8 mouse cellular contexts compared by ENCODE assay signal in the genomic region with DNA sequence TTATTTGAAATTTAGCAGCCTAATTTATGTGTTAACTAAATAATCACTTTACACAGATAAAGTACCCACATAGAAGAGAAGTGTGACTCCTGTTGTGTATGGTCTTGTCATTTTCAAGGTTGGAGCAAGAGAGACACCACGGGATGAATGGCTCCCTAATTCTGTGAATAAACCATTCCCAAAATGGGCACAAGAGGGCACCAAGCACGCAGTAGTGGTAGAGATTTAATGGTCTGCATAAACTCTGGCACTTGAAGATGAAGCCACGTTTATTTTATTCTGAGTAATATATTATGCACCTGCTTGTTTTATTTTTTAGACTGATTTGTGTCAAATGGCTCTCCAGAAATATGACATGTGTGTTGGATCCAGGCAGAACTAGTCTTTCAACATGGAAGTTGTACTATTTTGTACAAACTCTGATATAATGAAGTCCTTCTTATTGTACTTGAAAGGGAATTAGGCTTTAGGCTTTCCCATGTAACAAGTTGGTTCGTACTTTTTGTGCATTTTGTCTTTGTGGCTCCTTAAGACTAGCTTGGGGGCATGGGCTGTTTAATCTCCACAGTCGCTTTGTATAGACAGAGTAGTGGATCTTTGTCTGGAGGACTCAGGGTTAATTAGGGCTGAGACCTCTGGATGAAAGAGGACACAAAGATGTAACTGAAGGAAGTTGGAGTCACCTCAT.
DNase-seq lines count a peak whose midpoint lies in the region; ATAC-seq and TF ChIP-seq lines count a peak whose summit lies in the region.

No protein-coding gene starts in this region.

- intact Hi-C loops in left cerebral cortex, postnatal 25 days (cut with DNase I), result loop anchor here (5.0 kb wide), 1 partner anchor 1506 kb away; no protein-coding TSS in a partner anchor

- DNase-seq in kidney, adult 18-20 months, result peak; percentile 35
- no peak for DNase-seq in Patski (ENCODE audit: low read depth, low spot score)
- peak; percentile 82 for DNase-seq in embryo, embryonic 10 days (ENCODE audit: low spot score)
- DNase-seq in left cerebral cortex, postnatal 25 days (ENCODE audit: low spot score in 2 of 2), result peak; percentile 76 to 90
- peak; percentile 69 for DNase-seq in neural tube, embryonic 11.5 days (ENCODE audit: low spot score)
- DNase-seq in urinary bladder, postnatal 4 days (ENCODE audit: low spot score in 2 of 2), result no peak

- no peak overlapping the region for H3K4me2 ChIP-seq in kidney, embryonic 15.5 days
- no peak overlapping the region for H3K4me2 ChIP-seq in hindbrain, embryonic 13.5 days
- no peak overlapping the region for H3K4me2 ChIP-seq in neural tube, embryonic 11.5 days (ENCODE audit: low read depth)

- CTCF ChIA-PET in Patski (lab: Charles Lee), result interaction anchor here (1.0 kb wide), 1 partner anchor 1382 kb away, joined by 3 read pairs; no protein-coding TSS in a partner anchor

- no peaks in the 10 kb centered on the region for H3K36me3 ChIP-seq in kidney, embryonic 15.5 days
- no peaks in the 10 kb centered on the region for H3K36me3 ChIP-seq in hindbrain, embryonic 13.5 days
- H3K36me3 ChIP-seq in neural tube, embryonic 11.5 days (ENCODE audit: control insufficient read depth, insufficient read depth, low read length), result no peaks in the 10 kb centered on the region

- 28% methylated on average over 5 of the region's 5 CpGs for WGBS in kidney, embryonic 15.5 days
- WGBS in hindbrain, embryonic 13.5 days, result 14% methylated on average over 5 of the region's 5 CpGs
- WGBS in neural tube, embryonic 11.5 days, result 30% methylated on average over 5 of the region's 5 CpGs

- no peak overlapping the region for H3K9ac ChIP-seq in kidney, embryonic 15.5 days
- H3K9ac ChIP-seq in hindbrain, embryonic 13.5 days, result no peak overlapping the region
- no peak overlapping the region for H3K9ac ChIP-seq in neural tube, embryonic 11.5 days (ENCODE audit: low read length)

- peak; percentile 86 for TF ChIP-seq CTCF in Patski (IDR thresholded peaks at IDR 0.05)

- no peaks in the 10 kb centered on the region for H3K9me3 ChIP-seq in kidney, embryonic 15.5 days (replicated peaks)
- H3K9me3 ChIP-seq in hindbrain, embryonic 13.5 days, result no peaks in the 10 kb centered on the region
- H3K9me3 ChIP-seq in neural tube, embryonic 11.5 days (ENCODE audit: control insufficient read depth, low read length), result no peaks in the 10 kb centered on the region

- POLR2A ChIA-PET in Patski (lab: Charles Lee), result no interaction called here

- H3K27ac ChIP-seq in kidney, embryonic 15.5 days, result no peak overlapping the region
- no peak overlapping the region for H3K27ac ChIP-seq in hindbrain, embryonic 13.5 days
- H3K27ac ChIP-seq in neural tube, embryonic 11.5 days (ENCODE audit: low read depth, low read length), result no peak overlapping the region

- ATAC-seq in kidney, embryonic 15.5 days (replicated peaks; ENCODE audit: low FRiP score), result no peak; the same call in 1 of the 2 replicates
- peak; percentile 59 for ATAC-seq in Patski
- peak; percentile 55; the same call in 1 of the 2 replicates for ATAC-seq in hindbrain, embryonic 13.5 days (ENCODE audit: low FRiP score)
- peak; percentile 64; the same call in 1 of the 2 replicates for ATAC-seq in neural tube, embryonic 11.5 days (ENCODE audit: insufficient read depth, low FRiP score, low TSS enrichment)

- peaks cover 6% of the 10 kb centered on the region; the same call in 1 of the 2 replicates for H3K4me1 ChIP-seq in kidney, embryonic 15.5 days
- peaks cover 9% of the 10 kb centered on the region for H3K4me1 ChIP-seq in hindbrain, embryonic 13.5 days (replicated peaks)
- H3K4me1 ChIP-seq in neural tube, embryonic 11.5 days (ENCODE audit: control insufficient read depth, insufficient read depth, low read length), result no peaks in the 10 kb centered on the region

- H3K4me3 ChIP-seq in kidney, embryonic 15.5 days (replicated peaks), result no peak overlapping the region
- no peak overlapping the region for H3K4me3 ChIP-seq in hindbrain, embryonic 13.5 days
- no peak overlapping the region for H3K4me3 ChIP-seq in neural tube, embryonic 11.5 days (ENCODE audit: low read depth, low read length)

- in situ Hi-C loops in Patski (cut with MboI; ENCODE audit: low pct_unique_long_range_greater_than_20kb), result loop anchor here (5.0 kb wide), 2 partner anchors 1106 to 1316 kb away; no protein-coding TSS in a partner anchor

- H3K27me3 ChIP-seq in kidney, embryonic 15.5 days, result peaks cover 36% of the 10 kb centered on the region
- peaks cover 26% of the 10 kb centered on the region for H3K27me3 ChIP-seq in Patski
- H3K27me3 ChIP-seq in hindbrain, embryonic 13.5 days, result 0 out of 2 replicates have a peak, but pooled peaks cover 16% of the 10 kb centered on the region
- H3K27me3 ChIP-seq in neural tube, embryonic 11.5 days (ENCODE audit: control insufficient read depth, insufficient read depth, low read length), result no peaks in the 10 kb centered on the region

Comparison
In these comparisons a context has a peak if more than half of its experiments do, and no peak if none do; other contexts are left out.
1. DNase-seq: peak in kidney, adult 18-20 months (single experiment), embryo, embryonic 10 days (single experiment), left cerebral cortex, postnatal 25 days (2 of 2) and neural tube, embryonic 11.5 days (single experiment); none in Patski (single experiment) and urinary bladder, postnatal 4 days (0 of 2).